Mouse (Mus musculus) ES-Bruce4 (cell line): ENCODE results near the gene Fam19a2. TPM values are rescaled to one million over a fixed set of nuclear protein-coding genes. Genes with fewer than 3 reads are reported as not detected.

Source experiments
- H3K27ac ChIP-seq: 2 replicates; pipeline ENCODE4 v1.5.1; 2012; ENCODE audit warnings: low read length, inconsistent platforms; ENCODE audit not compliant: insufficient read depth
- H3K27me3 ChIP-seq: 2 replicates; pipeline ENCODE4 v1.6.1; 2012; ENCODE audit warnings: mild to moderate bottlenecking, low read length, inconsistent platforms; ENCODE audit not compliant: control insufficient read depth, poor library complexity, insufficient read depth, severe bottlenecking
- H3K36me3 ChIP-seq: 2 replicates; pipeline ENCODE4 v1.6.1; 2012; ENCODE audit warnings: inconsistent platforms, mild to moderate bottlenecking, low read length, moderate library complexity; ENCODE audit not compliant: control insufficient read depth, poor library complexity, insufficient read depth, severe bottlenecking
- H3K4me1 ChIP-seq: one replicate; pipeline ENCODE4 v1.8.1; 2011; ENCODE audit warnings: low read length; ENCODE audit not compliant: control insufficient read depth, insufficient read depth
- H3K4me3 ChIP-seq: 2 replicates; pipeline ENCODE4 v1.5.1; 2011; ENCODE audit warnings: low read depth, mild to moderate bottlenecking, low read length
- H3K9ac ChIP-seq: 2 replicates; pipeline ENCODE4 v1.6.1; 2012; ENCODE audit warnings: low read depth, mild to moderate bottlenecking, inconsistent platforms; ENCODE audit not compliant: poor library complexity, severe bottlenecking
- H3K9me3 ChIP-seq: replicated peaks from 2 replicates; pipeline ENCODE4 v1.6.1; 2012; ENCODE audit warnings: mild to moderate bottlenecking, low read length, inconsistent platforms; ENCODE audit not compliant: control insufficient read depth, poor library complexity, insufficient read depth, severe bottlenecking
- CTCF ChIP-seq: IDR thresholded peaks from one replicate; pipeline ENCODE4 v1.8.1; 2011; ENCODE audit warnings: low read depth, low read length
- EP300 ChIP-seq: IDR thresholded peaks from 2 replicates; pipeline ENCODE4 v1.6.1; 2011; ENCODE audit warnings: low read depth, low read length; ENCODE audit not compliant: insufficient read depth
- POLR2A ChIP-seq: IDR thresholded peaks from one replicate; pipeline ENCODE4 v1.8.1; 2011; ENCODE audit warnings: low read length; ENCODE audit not compliant: insufficient read depth
- polyA plus RNA-seq: library from polyadenylated mRNA; stranded (reverse); fragments of >200 nt; gene quantifications from 2 replicates; pipeline ENCODE4 v1.2.4, GENCODE M21; 2011; ENCODE audit warnings: low read depth; ENCODE audit not compliant: missing spikeins, insufficient read depth, insufficient read length

Gene Fam19a2
- polyA plus RNA-seq, 1 experiment: not detected

- no peaks in the 10 kb centered on the region for H3K9me3 ChIP-seq
- no peak overlapping the region for H3K27ac ChIP-seq
These were observed 8.0 kb upstream of the Fam19a2 start for GRCm38 (mm10) chr10:123255674-123256348.

DNA sequence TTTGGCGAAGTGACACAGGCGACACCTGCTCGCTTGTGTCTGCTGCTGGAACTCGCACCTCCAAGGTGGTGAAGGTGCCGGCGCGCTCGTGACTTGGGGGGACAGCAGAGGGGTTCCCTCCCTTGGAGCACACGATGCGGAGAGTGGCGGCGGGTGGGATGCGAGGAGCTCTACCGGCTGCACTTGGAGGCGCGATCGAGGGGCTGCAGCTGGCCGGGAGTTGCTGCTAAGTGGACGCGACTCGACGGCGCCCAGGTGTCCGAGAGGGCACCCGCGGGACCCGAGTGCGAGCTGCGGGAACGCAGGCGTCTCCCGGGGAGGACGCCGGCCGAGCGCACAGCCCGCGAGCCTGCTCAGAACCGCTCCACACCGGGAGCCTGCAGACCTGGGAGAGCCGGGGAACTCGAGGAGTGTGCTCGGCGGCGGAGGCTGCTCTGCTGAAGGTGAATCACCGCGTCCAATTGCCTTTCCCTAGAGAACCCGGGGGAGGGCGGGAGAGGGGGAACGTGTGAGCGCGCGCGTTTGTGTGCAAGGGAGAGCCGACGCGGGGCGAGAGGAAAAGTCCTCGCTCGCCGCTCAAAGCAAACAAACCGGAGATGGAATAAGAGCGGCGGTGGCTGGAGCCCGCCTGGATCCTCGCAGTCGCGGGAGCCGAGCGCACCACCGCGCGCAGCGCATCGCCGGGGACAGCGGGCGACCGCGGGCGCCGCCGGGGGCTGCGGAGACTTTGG is 830 bp downstream of the Fam19a2 start:
- peak overlapping the region; percentile 35; the same call in 1 of the 2 replicates for H3K9ac ChIP-seq
- peaks cover 22% of the 10 kb centered on the region for H3K27me3 ChIP-seq
- H3K4me3 ChIP-seq: peak overlapping the region; percentile 48
- H3K27ac ChIP-seq: no peak overlapping the region
- H3K9me3 ChIP-seq: no peaks in the 10 kb centered on the region
- no peaks in the 10 kb centered on the region for H3K4me1 ChIP-seq
- no peaks in the 10 kb centered on the region for H3K36me3 ChIP-seq
- no peak for TF ChIP-seq POLR2A
- TF ChIP-seq CTCF: no peak
- TF ChIP-seq EP300: no peak

More at GRCm38 (mm10) chr10:123255674-123256348, 8.0 kb upstream of the Fam19a2 start:
- Histone ChIP-seq H3K4me3 (no peak overlapping the region), H3K4me1 (no peaks in the 10 kb centered on the region), H3K27me3 (no peaks in the 10 kb centered on the region), H3K36me3 (no peaks in the 10 kb centered on the region), H3K9ac (no peak overlapping the region)
- TF ChIP-seq EP300 (no peak), CTCF (peak; percentile 0), POLR2A (no peak)

GRCm38 (mm10) chr10:123265241-123265790 is 1.5 kb downstream of the Fam19a2 start:
- H3K9me3 ChIP-seq: no peaks in the 10 kb centered on the region
- H3K36me3 ChIP-seq: no peaks in the 10 kb centered on the region
- no peak overlapping the region for H3K9ac ChIP-seq
- H3K4me3 ChIP-seq: peak overlapping the region; percentile 48
- H3K4me1 ChIP-seq: no peaks in the 10 kb centered on the region
- TF ChIP-seq POLR2A (no peak), CTCF (no peak), EP300 (no peak)
- H3K27me3 ChIP-seq: peaks cover 22% of the 10 kb centered on the region
- no peak overlapping the region for H3K27ac ChIP-seq

DNA sequence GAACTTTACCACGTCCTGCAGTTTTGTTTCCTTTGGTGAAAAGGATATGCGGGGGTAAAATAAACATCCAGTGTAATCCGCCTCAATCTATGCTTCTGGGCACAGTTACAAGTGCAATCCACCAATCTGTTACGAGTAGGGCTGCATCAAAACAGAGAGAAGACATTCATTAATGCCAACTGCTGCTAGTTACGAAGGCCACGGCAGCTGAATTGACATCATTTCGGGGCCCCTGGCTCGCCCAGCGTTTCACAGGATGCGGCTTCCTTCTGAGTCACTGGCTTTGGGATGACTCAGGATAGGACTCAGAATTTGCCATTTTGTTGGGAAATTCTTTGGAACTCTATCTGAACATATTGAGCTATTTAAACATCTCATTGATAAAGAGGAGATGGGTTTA is 4.8 kb downstream of the Fam19a2 start:
- peaks cover 22% of the 10 kb centered on the region for H3K27me3 ChIP-seq
- no peak overlapping the region for H3K27ac ChIP-seq
- H3K4me1 ChIP-seq: no peaks in the 10 kb centered on the region
- TF ChIP-seq CTCF (no peak), POLR2A (no peak), EP300 (no peak)
- no peaks in the 10 kb centered on the region for H3K9me3 ChIP-seq
- H3K4me3 ChIP-seq: no peak overlapping the region
- H3K9ac ChIP-seq: no peak overlapping the region
- H3K36me3 ChIP-seq: no peaks in the 10 kb centered on the region

- Histone ChIP-seq H3K27ac (no peak overlapping the region), H3K4me3 (no peak overlapping the region), H3K27me3 (no peaks in the 10 kb centered on the region), H3K9ac (no peak overlapping the region), H3K9me3 (no peaks in the 10 kb centered on the region), H3K4me1 (no peaks in the 10 kb centered on the region), H3K36me3 (no peaks in the 10 kb centered on the region)
- TF ChIP-seq CTCF (no peak), EP300 (no peak), POLR2A (no peak)
These were observed 10.8 kb downstream of the Fam19a2 start for GRCm38 (mm10) chr10:123274554-123274953.

DNA sequence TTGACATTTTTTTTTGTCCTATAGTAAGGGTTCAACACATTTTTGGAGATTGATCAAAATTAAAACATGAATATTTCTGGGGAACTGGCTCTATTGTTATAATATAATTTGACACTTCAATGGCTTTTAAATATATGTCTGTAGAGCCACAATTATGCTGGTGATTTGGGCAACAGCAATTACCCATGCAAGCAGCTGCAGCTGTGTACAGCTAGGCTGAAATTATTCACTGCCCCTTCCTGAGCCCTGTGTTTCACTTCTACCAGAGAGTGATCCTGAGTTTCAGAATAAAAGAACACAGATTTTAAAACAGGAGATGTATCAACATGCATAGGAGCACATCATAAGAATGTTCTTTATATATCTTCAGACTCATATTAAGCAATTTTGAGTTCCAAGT is 43.5 kb downstream of the Fam19a2 start:
- H3K27me3 ChIP-seq: no peaks in the 10 kb centered on the region
- H3K36me3 ChIP-seq: no peaks in the 10 kb centered on the region
- H3K9ac ChIP-seq: no peak overlapping the region
- no peaks in the 10 kb centered on the region for H3K4me1 ChIP-seq
- no peaks in the 10 kb centered on the region for H3K9me3 ChIP-seq
- TF ChIP-seq CTCF: no peak
- TF ChIP-seq EP300: no peak
- TF ChIP-seq POLR2A: no peak
- no peak overlapping the region for H3K4me3 ChIP-seq
- H3K27ac ChIP-seq: no peak overlapping the region
